8 mouse cellular contexts compared by ENCODE assay signal in the genomic region with DNA sequence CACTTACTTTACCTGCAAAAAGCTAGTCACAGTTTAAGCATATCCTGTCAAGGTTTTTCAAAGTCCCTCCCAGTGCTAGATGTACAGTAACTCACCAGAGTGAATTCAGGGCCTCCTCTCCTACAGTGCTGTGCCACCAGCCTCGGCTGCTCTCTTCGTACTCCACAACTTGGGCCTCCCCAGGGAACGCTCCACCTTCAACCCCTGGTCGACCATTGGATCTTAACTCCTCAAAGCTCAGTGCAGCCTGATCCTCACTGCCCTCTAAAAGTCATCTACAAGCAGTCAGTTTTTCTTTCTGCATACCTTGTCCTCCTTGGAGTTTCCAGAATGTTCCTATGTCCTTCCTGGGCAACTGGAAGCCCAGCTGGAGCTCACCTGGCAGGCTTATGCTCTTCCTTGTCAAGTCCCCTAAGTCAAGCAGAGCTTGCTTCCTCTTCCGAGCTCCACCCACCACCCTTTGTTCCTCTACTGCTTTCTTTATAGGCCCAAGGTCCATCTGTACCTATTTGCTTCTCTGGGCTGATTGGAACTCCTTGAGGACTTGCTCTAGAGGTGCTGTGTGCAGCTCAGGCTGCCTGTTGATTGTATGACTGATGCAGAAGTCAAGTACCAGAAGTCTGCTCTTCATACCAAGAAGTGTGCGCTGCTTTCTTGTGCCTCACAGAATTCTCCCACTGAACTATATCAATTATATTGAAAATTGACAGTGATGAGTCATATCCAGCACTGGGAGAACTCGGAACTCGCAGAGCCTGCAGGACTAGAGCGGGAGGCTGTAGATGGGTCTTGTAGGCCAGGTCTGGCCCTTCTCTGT.
DNase-seq lines count a peak whose midpoint lies in the region; ATAC-seq and TF ChIP-seq lines count a peak whose summit lies in the region.

No protein-coding gene starts in this region.

- peak overlapping the region; percentile 92 for H3K4me2 ChIP-seq in forebrain, embryonic 16.5 days (ENCODE audit: low read length)

- peak overlapping the region; percentile 76 for H3K9ac ChIP-seq in ES-E14 (ENCODE audit: insufficient read depth, low read depth, low read length, poor library complexity, severe bottlenecking)
- peak overlapping the region; percentile 91 for H3K9ac ChIP-seq in forebrain, embryonic 16.5 days (replicated peaks; ENCODE audit: low read depth, low read length)

- H3K36me3 ChIP-seq in ES-E14 (ENCODE audit: control insufficient read depth, insufficient read depth, low read length, poor library complexity, severe bottlenecking): peaks cover 2% of the 10 kb centered on the region; the same call in 1 of the 2 replicates
- no peaks in the 10 kb centered on the region for H3K36me3 ChIP-seq in forebrain, embryonic 16.5 days (ENCODE audit: control insufficient read depth, insufficient read depth)

- peaks cover 2 to 7% of the 10 kb centered on the region in 2 experiments; a peak in 2 of 4 replicates for H3K4me1 ChIP-seq in ES-E14 (ENCODE audit: control insufficient read depth in 2 of 2, insufficient read depth in 2 of 2, low read length in 2 of 2, poor library complexity in 1 of 2)
- H3K4me1 ChIP-seq in forebrain, embryonic 16.5 days (replicated peaks; ENCODE audit: control insufficient read depth, insufficient read depth, low read length): peaks cover 22% of the 10 kb centered on the region

- no peaks in the 10 kb centered on the region for H3K9me3 ChIP-seq in ES-E14 (ENCODE audit: control insufficient read depth, insufficient read depth, low read depth, low read length)
- H3K9me3 ChIP-seq in forebrain, embryonic 16.5 days (ENCODE audit: control insufficient read depth, low read length): no peaks in the 10 kb centered on the region

- H3K27ac ChIP-seq in ES-E14 (ENCODE audit: insufficient read depth, low read depth, low read length, poor library complexity, severe bottlenecking): no peak overlapping the region
- H3K27ac ChIP-seq in forebrain, embryonic 16.5 days (ENCODE audit: low read length): peak overlapping the region; percentile 82

- DNase-seq in 3T3-L1 (ENCODE audit: low read depth, low spot score) (peak; percentile 66), ES-E14 (ENCODE audit: low read depth, low spot score) (no peak)
- DNase-seq in kidney, postnatal 10 days: peak; percentile 51
- peak; percentile 48 for DNase-seq in thymus, postnatal 14 days
- DNase-seq in adrenal gland, postnatal 25 days: no peak
- no peak for DNase-seq in right cerebral cortex, adult 2 months (ENCODE audit: low spot score in 2 of 2)

- 42% methylated on average over 9 of the region's 9 CpGs for WGBS in forebrain, embryonic 16.5 days

- H3K4me3 ChIP-seq in ES-E14 (ENCODE audit: insufficient read depth in 1 of 2, low read depth in 1 of 2, low read length in 2 of 2, poor library complexity in 1 of 2, severe bottlenecking in 1 of 2): peak overlapping the region; percentile 74 to 76
- H3K4me3 ChIP-seq in forebrain, embryonic 16.5 days (replicated peaks; ENCODE audit: low read length): peak overlapping the region; percentile 87

- in situ Hi-C loops in ES-E14 (cut with MboI; ENCODE audit: low sequenced_read_pairs in 2 of 2, unreplicated experiment in 2 of 2): no loop called here

- H3K27me3 ChIP-seq in forebrain, embryonic 16.5 days (replicated peaks; ENCODE audit: control insufficient read depth, insufficient read depth, low read length): no peaks in the 10 kb centered on the region

- ATAC-seq in forebrain, embryonic 16.5 days: no peak
- ATAC-seq in megakaryocyte progenitor cell, adult 5-6 weeks (replicated peaks; ENCODE audit: poor library complexity): peak; percentile 33

TF ChIP-seq in ES-E14, 5 proteins besides CTCF, POLR2A, EP300 and RAD21:
- TF ChIP-seq HCFC1 (IDR thresholded peaks at IDR 0.05; ENCODE audit: borderline replicate concordance, insufficient read depth, low read length) (no peak), ZNF384 (IDR thresholded peaks at IDR 0.05; ENCODE audit: low read depth, low read length) (no peak), MAFK (IDR thresholded peaks at IDR 0.05; ENCODE audit: insufficient read depth, low read depth, low read length) (no peak), ZC3H11A (IDR thresholded peaks at IDR 0.05; ENCODE audit: borderline replicate concordance, low read depth, low read length) (no peak)

Comparison
In these comparisons a context has a peak if more than half of its experiments do, and no peak if none do; other contexts are left out.
1. DNase-seq: peak in 3T3-L1 (single experiment), kidney, postnatal 10 days (single experiment) and thymus, postnatal 14 days (single experiment); none in ES-E14 (single experiment), adrenal gland, postnatal 25 days (single experiment) and right cerebral cortex, adult 2 months (0 of 2).